Mouse (Mus musculus) spleen, adult 2 months (tissue): ENCODE results near the gene Calhm3. TPM values are rescaled to one million over a fixed set of nuclear protein-coding genes. Genes with fewer than 3 reads are reported as not detected.

Source experiments
- DNase-seq, 2 experiments: peaks; one replicate each; pipeline versions ENCODE4 v3.0.0 to v3.0.0-alpha.2; 2012 to 2021; ENCODE audit warnings: low spot score in 2 of 2, low read depth in 1 of 2
- H3K27ac ChIP-seq: fragments of 200-500 bp; 2 replicates; pipeline ENCODE4 v1.5.1; 2012; ENCODE audit warnings: low read length, inconsistent platforms; ENCODE audit not compliant: insufficient read depth
- H3K27me3 ChIP-seq: fragments of 200-500 bp; 2 replicates; pipeline ENCODE4 v1.6.1; 2012; ENCODE audit warnings: mild to moderate bottlenecking, moderate library complexity, low read length, inconsistent platforms; ENCODE audit not compliant: control insufficient read depth, insufficient read depth
- H3K36me3 ChIP-seq: fragments of 200-500 bp; 2 replicates; pipeline ENCODE4 v1.6.1; 2012; ENCODE audit warnings: mild to moderate bottlenecking, low read length, inconsistent platforms; ENCODE audit not compliant: control insufficient read depth, insufficient read depth
- H3K4me1 ChIP-seq: fragments of 200-500 bp; 2 replicates; pipeline ENCODE4 v1.6.1; 2011; ENCODE audit warnings: inconsistent platforms; ENCODE audit not compliant: control insufficient read depth, insufficient read depth, insufficient read length
- H3K4me3 ChIP-seq: fragments of 200-500 bp; 2 replicates; pipeline ENCODE4 v1.5.1; 2011; ENCODE audit warnings: mild to moderate bottlenecking, inconsistent platforms; ENCODE audit not compliant: insufficient read depth, insufficient read length; ENCODE audit errors: extremely low read depth
- CTCF ChIP-seq: fragments of 200-500 bp; IDR thresholded peaks from 2 replicates; pipeline ENCODE4 v1.5.1; 2011; ENCODE audit warnings: mild to moderate bottlenecking, inconsistent platforms; ENCODE audit not compliant: insufficient read depth, insufficient read length, insufficient replicate concordance; ENCODE audit errors: extremely low read depth
- POLR2A ChIP-seq: fragments of 200-500 bp; IDR thresholded peaks from 2 replicates; pipeline ENCODE4 v1.6.1; 2011; ENCODE audit warnings: low read depth, low read length, inconsistent platforms
- whole genome bisulfite sequencing: fragments of 180-500 bp; shearing (Covaris S2); methylation state at CpG from one replicate; pipeline ENCODE4 v1.1.7; 2018; 5-methylcytosine and 5-hydroxymethylcytosine counted together
- polyA plus RNA-seq: library from polyadenylated mRNA; depleted of rRNA; stranded (reverse); fragments of >200 nt; gene quantifications from 2 replicates; pipeline ENCODE4 v1.2.3, GENCODE M21; 2012

Gene Calhm3
- polyA plus RNA-seq, 1 experiment = not detected

GRCm38 (mm10) chr19:47168223-47168622 is 10.7 kb upstream of the Calhm3 start:
- Histone ChIP-seq H3K4me1 (no peaks in the 10 kb centered on the region), H3K27me3 (no peaks in the 10 kb centered on the region), H3K4me3 (peak overlapping the region; percentile 22; the same call in 1 of the 2 replicates), H3K27ac (no peak overlapping the region), H3K36me3 (no peaks in the 10 kb centered on the region)
- peak in 1 of 2 experiments; percentile 41 for DNase-seq
- 11% methylated on average over 13 of the region's 13 CpGs for WGBS
- TF ChIP-seq CTCF (peak; percentile 46; the same call in 1 of the 2 replicates), POLR2A (no peak)

GRCm38 (mm10) chr19:47167617-47168214 is 10.2 kb upstream of the Calhm3 start:
- Histone ChIP-seq H3K4me3 (no peak overlapping the region), H3K36me3 (no peaks in the 10 kb centered on the region), H3K4me1 (no peaks in the 10 kb centered on the region), H3K27ac (no peak overlapping the region), H3K27me3 (no peaks in the 10 kb centered on the region)
- DNase-seq = no peak
- TF ChIP-seq POLR2A (no peak), CTCF (no peak)
- WGBS = 62% methylated on average over 7 of the region's 7 CpGs

- H3K4me1 ChIP-seq = no peaks in the 10 kb centered on the region
- H3K4me3 ChIP-seq = no peak overlapping the region
- 81% methylated on average over 3 of the region's 3 CpGs for WGBS
- H3K36me3 ChIP-seq = no peaks in the 10 kb centered on the region
- TF ChIP-seq POLR2A (no peak), CTCF (no peak)
- no peak overlapping the region for H3K27ac ChIP-seq
- H3K27me3 ChIP-seq = no peaks in the 10 kb centered on the region
- no peak for DNase-seq
Observed at GRCm38 (mm10) chr19:47166758-47167157, 9.2 kb upstream of the Calhm3 start.

- no peaks in the 10 kb centered on the region for H3K27me3 ChIP-seq
- WGBS = 92% methylated on average over 6 of the region's 6 CpGs
- TF ChIP-seq CTCF (no peak), POLR2A (no peak)
- DNase-seq = no peak
- H3K4me3 ChIP-seq = no peak overlapping the region
- no peaks in the 10 kb centered on the region for H3K4me1 ChIP-seq
- no peak overlapping the region for H3K27ac ChIP-seq
- no peaks in the 10 kb centered on the region for H3K36me3 ChIP-seq
Observed at GRCm38 (mm10) chr19:47163176-47163744, 5.7 kb upstream of the Calhm3 start.

- no peaks in the 10 kb centered on the region for H3K27me3 ChIP-seq
- H3K27ac ChIP-seq = no peak overlapping the region
- no peak overlapping the region for H3K4me3 ChIP-seq
- no peak for TF ChIP-seq CTCF
- no peak for TF ChIP-seq POLR2A
- no peak for DNase-seq
- H3K36me3 ChIP-seq = no peaks in the 10 kb centered on the region
- no peaks in the 10 kb centered on the region for H3K4me1 ChIP-seq
- WGBS = 61% methylated on average over 4 of the region's 4 CpGs
Observed at GRCm38 (mm10) chr19:47161669-47162068, 4.1 kb upstream of the Calhm3 start.

GRCm38 (mm10) chr19:47153767-47154166 is 3.8 kb downstream of the Calhm3 start:
- H3K27me3 ChIP-seq = no peaks in the 10 kb centered on the region
- DNase-seq = no peak

GRCm38 (mm10) chr19:47152062-47152369 is 5.5 kb downstream of the Calhm3 start:
- TF ChIP-seq POLR2A = no peak
- TF ChIP-seq CTCF = no peak
- no peak for DNase-seq
- WGBS = 75% methylated on average over 12 of the region's 12 CpGs
- peaks cover 12% of the 10 kb centered on the region; the same call in 1 of the 2 replicates for H3K4me1 ChIP-seq
- H3K27me3 ChIP-seq = no peaks in the 10 kb centered on the region
- H3K4me3 ChIP-seq = no peak overlapping the region
- no peak overlapping the region for H3K27ac ChIP-seq
- H3K36me3 ChIP-seq = no peaks in the 10 kb centered on the region

More at GRCm38 (mm10) chr19:47153767-47154166, 3.8 kb downstream of the Calhm3 start:
- no peaks in the 10 kb centered on the region for H3K36me3 ChIP-seq
- no peak overlapping the region for H3K27ac ChIP-seq
- H3K4me3 ChIP-seq = no peak overlapping the region
- H3K4me1 ChIP-seq = peaks cover under 1% of the 10 kb centered on the region; the same call in 1 of the 2 replicates
- TF ChIP-seq POLR2A = no peak
- no peak for TF ChIP-seq CTCF
- whole genome bisulfite sequencing = 90% methylated on average over 7 of the region's 7 CpGs
